Mouse (Mus musculus) ES-E14 (cell line): ENCODE results near the gene Nfkbie. TPM values are rescaled to one million over a fixed set of nuclear protein-coding genes. Genes with fewer than 3 reads are reported as not detected.
A peak's percentile ranks its signal among the peaks of the same experiment; 100 is the strongest.

Source experiments
- DNase-seq: peaks from one replicate; pipeline ENCODE4 v3.0.0-alpha.2; 2013; ENCODE audit warnings: low read depth, low spot score
- H3K27ac ChIP-seq: 2 replicates; pipeline ENCODE4 v1.5.1; 2012; ENCODE audit warnings: low read depth, mild to moderate bottlenecking, low read length, moderate library complexity, mixed read lengths; ENCODE audit not compliant: poor library complexity, insufficient read depth, severe bottlenecking
- H3K36me3 ChIP-seq: 2 replicates; pipeline ENCODE4 v1.6.1; 2012; ENCODE audit warnings: mild to moderate bottlenecking, low read length, moderate library complexity, mixed read lengths; ENCODE audit not compliant: control insufficient read depth, poor library complexity, insufficient read depth, severe bottlenecking
- H3K4me1 ChIP-seq, 2 experiments: fragments of 150-350 bp in 1 of 2; sonication (generic) in 1 of 2; 2 replicates each; pipeline ENCODE4 v1.6.1; 2012; ENCODE audit warnings: low read length in 2 of 2, mild to moderate bottlenecking in 1 of 2, mixed read lengths in 1 of 2; ENCODE audit not compliant: control insufficient read depth in 2 of 2, insufficient read depth in 2 of 2, poor library complexity in 1 of 2
- H3K4me3 ChIP-seq, 2 experiments: fragments of 150-350 bp in 1 of 2; sonication (generic) in 1 of 2; 2 replicates each; pipeline ENCODE4 v1.5.1; 2012; ENCODE audit warnings: low read length in 2 of 2, low read depth in 1 of 2, mild to moderate bottlenecking in 1 of 2, mixed read lengths in 1 of 2; ENCODE audit not compliant: insufficient read depth in 1 of 2, poor library complexity in 1 of 2, severe bottlenecking in 1 of 2
- H3K9ac ChIP-seq: 2 replicates; pipeline ENCODE4 v1.6.1; 2012; ENCODE audit warnings: low read depth, mild to moderate bottlenecking, low read length, mixed read lengths; ENCODE audit not compliant: poor library complexity, insufficient read depth, severe bottlenecking
- H3K9me3 ChIP-seq: fragments of 150-350 bp; sonication (generic); 2 replicates; pipeline ENCODE4 v1.6.1; 2012; ENCODE audit warnings: low read depth, mild to moderate bottlenecking, low read length; ENCODE audit not compliant: control insufficient read depth, insufficient read depth
- CHD2 ChIP-seq: IDR thresholded peaks from 2 replicates; pipeline ENCODE4 v1.6.1; 2014; ENCODE audit warnings: mild to moderate bottlenecking, low read depth, low read length, inconsistent platforms
- HCFC1 ChIP-seq: IDR thresholded peaks from 2 replicates; pipeline ENCODE4 v1.6.1; 2012; ENCODE audit warnings: low read length, inconsistent platforms, borderline replicate concordance; ENCODE audit not compliant: insufficient read depth
- MAFK ChIP-seq: IDR thresholded peaks from 2 replicates; pipeline ENCODE4 v1.6.1; 2014; ENCODE audit warnings: mild to moderate bottlenecking, low read depth, low read length, inconsistent platforms; ENCODE audit not compliant: insufficient read depth
- ZC3H11A ChIP-seq: IDR thresholded peaks from 2 replicates; pipeline ENCODE4 v1.6.1; 2012; ENCODE audit warnings: low read depth, mild to moderate bottlenecking, inconsistent platforms, low read length, borderline replicate concordance
- ZNF384 ChIP-seq: IDR thresholded peaks from 2 replicates; pipeline ENCODE4 v1.6.1; 2012; ENCODE audit warnings: low read depth, low read length, inconsistent platforms
- in situ Hi-C, 2 experiments: fragments of 600-800 bp; cut with MboI; formaldehyde crosslinking; loops; one replicate each; pipeline ENCODE4 v1.15.1; 2025; ENCODE audit warnings: low sequenced_read_pairs in 2 of 2, inconsistent platforms in 1 of 2; ENCODE audit not compliant: unreplicated experiment in 2 of 2
- total RNA-seq: library from RNA; depleted of rRNA; stranded (reverse); fragments of 300-350 nt; gene quantifications from 2 replicates; pipeline ENCODE4 v1.2.3, GENCODE M21; 2012

The Nfkbie gene
- total RNA-seq, 1 experiment: 2.2 TPM

GRCm38 (mm10) chr17:45564531-45565084 is 9.1 kb downstream of the Nfkbie start:
- H3K4me3 ChIP-seq: peak overlapping the region; percentile 79 to 80
- H3K9ac ChIP-seq: peak overlapping the region; percentile 86
- in situ Hi-C loops: no loop called here
- DNase-seq: no peak
- peak overlapping the region; percentile 74; the same call in 1 of the 2 replicates for H3K27ac ChIP-seq
- H3K36me3 ChIP-seq: peaks cover 44% of the 10 kb centered on the region
- no peak for TF ChIP-seq CHD2
- no peak for TF ChIP-seq ZC3H11A
- no peak for TF ChIP-seq ZNF384
- no peak for TF ChIP-seq MAFK
- no peak for TF ChIP-seq HCFC1
- H3K4me1 ChIP-seq: peaks cover 0 to 3% of the 10 kb centered on the region in 2 experiments; a peak in 1 of 4 replicates
- no peaks in the 10 kb centered on the region for H3K9me3 ChIP-seq

GRCm38 (mm10) chr17:45565103-45565502 is 9.6 kb downstream of the Nfkbie start:
- Histone ChIP-seq H3K9ac (peak overlapping the region; percentile 86; the same call in 1 of the 2 replicates), H3K9me3 (no peaks in the 10 kb centered on the region), H3K27ac (no peak overlapping the region), H3K4me1 (peaks cover 0 to 3% of the 10 kb centered on the region in 2 experiments; a peak in 1 of 4 replicates), H3K4me3 (peak overlapping the region; percentile 79 to 80), H3K36me3 (peaks cover 49% of the 10 kb centered on the region)
- in situ Hi-C loops: no loop called here
- no peak for DNase-seq
- TF ChIP-seq ZC3H11A: no peak
- no peak for TF ChIP-seq ZNF384
- TF ChIP-seq HCFC1: no peak
- TF ChIP-seq CHD2: no peak
- no peak for TF ChIP-seq MAFK

GRCm38 (mm10) chr17:45566031-45566359 is 10.5 kb downstream of the Nfkbie start:
- H3K4me3 ChIP-seq: no peak overlapping the region
- H3K36me3 ChIP-seq: peaks cover 58% of the 10 kb centered on the region
- no peak for DNase-seq
- no peak overlapping the region for H3K27ac ChIP-seq
- H3K4me1 ChIP-seq: peaks cover 0 to 3% of the 10 kb centered on the region in 2 experiments; a peak in 1 of 4 replicates
- H3K9ac ChIP-seq: no peak overlapping the region
- no peaks in the 10 kb centered on the region for H3K9me3 ChIP-seq
- in situ Hi-C loops: no loop called here
- TF ChIP-seq MAFK (no peak), HCFC1 (no peak), ZNF384 (no peak), CHD2 (no peak; the same call in 1 of the 2 replicates), ZC3H11A (no peak)

- Histone ChIP-seq H3K36me3 (peaks cover 64% of the 10 kb centered on the region), H3K9me3 (no peaks in the 10 kb centered on the region), H3K4me1 (peaks cover 0 to 3% of the 10 kb centered on the region in 2 experiments; a peak in 1 of 4 replicates), H3K9ac (no peak overlapping the region), H3K27ac (no peak overlapping the region), H3K4me3 (no peak overlapping the region)
- peak; percentile 67 for TF ChIP-seq CHD2
- no peak for TF ChIP-seq ZNF384
- in situ Hi-C loops: no loop called here
- DNase-seq: no peak
These were observed 11.1 kb downstream of the Nfkbie start for GRCm38 (mm10) chr17:45566360-45567161.
